ENCODE assay signal across 8 mouse cellular contexts in the genomic region with DNA sequence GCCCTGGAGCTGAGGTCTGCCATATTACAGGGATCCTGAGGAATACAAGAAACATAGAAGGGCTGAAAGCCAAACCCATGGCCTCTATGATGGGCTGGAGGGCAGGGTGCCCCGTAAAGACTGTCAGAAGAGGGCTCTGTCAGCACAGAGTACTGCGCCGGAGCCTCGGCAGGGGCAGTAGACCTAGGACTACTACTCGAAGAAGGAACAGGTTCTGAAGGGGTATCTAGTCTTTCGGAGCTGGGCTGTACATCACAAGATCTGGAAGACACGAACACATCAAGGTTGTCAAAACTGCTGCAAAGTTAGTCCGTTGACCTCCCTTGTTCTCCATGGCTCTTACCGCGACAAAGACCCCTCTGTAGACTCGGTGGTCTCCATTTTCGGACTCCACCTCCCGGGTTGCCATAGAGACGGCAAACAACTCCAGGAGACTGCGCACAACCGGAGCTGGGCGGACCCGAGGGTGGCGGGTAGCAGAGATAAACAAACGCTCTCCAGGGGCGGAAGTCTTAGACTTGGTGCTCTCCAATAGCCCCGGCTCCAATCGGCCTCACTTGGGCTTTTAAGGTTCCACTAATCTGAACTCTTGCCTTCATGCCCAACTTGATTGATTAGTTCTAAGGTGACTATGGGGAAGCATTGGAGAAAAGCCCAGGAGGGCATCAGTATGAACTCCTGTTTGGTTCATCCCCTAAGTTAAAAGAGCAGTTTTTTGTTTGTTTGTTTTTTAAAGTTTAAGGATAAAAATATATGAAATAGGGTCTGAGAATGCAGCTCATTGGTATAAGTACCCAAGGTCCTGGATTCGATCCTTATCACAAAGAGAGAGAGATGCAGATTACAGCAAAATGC. TPM values are rescaled to one million over a fixed set of nuclear protein-coding genes. Genes with fewer than 3 reads are reported as not detected.
A peak's percentile ranks its signal among the peaks of the same experiment; 100 is the strongest.
DNase-seq lines count a peak whose midpoint lies in the region; ATAC-seq and TF ChIP-seq lines count a peak whose summit lies in the region.

A gene (minus strand): TSS at position 434 of the 855 bp plus-strand sequence.

- peak within 1 kb of the TSS; percentile 34; the same call in 1 of the 2 replicates for H3K4me2 ChIP-seq in stomach, postnatal 0 days (replicated peaks; ENCODE audit: low read depth)

- WGBS in heart, adult 2 months = 24% methylated on average over 24 of the region's 24 CpGs
- 14% methylated on average over 24 of the region's 24 CpGs for WGBS in stomach, postnatal 0 days

- no peak for TF ChIP-seq EP300 in heart, adult 2 months (IDR thresholded peaks at IDR 0.05; ENCODE audit: insufficient read depth, low read depth, low read length)
- TF ChIP-seq EP300 in stomach, postnatal 0 days (optimal IDR thresholded peaks at IDR 0.05) = no peak

- ATAC-seq in stomach, postnatal 0 days (ENCODE audit: low FRiP score, low TSS enrichment) = no peak

- no peak for TF ChIP-seq POLR2A in heart, adult 2 months (IDR thresholded peaks at IDR 0.05; ENCODE audit: insufficient read depth, low read depth, low read length)

- no peaks in the 10 kb centered on the region for H3K27me3 ChIP-seq in heart, adult 2 months (ENCODE audit: control insufficient read depth, insufficient read depth, low read length)
- no peaks in the 10 kb centered on the region for H3K27me3 ChIP-seq in stomach, postnatal 0 days (ENCODE audit: control insufficient read depth, insufficient read depth, low read length)

- no peaks in the 10 kb centered on the region for H3K36me3 ChIP-seq in heart, adult 2 months (ENCODE audit: control insufficient read depth, insufficient read depth, low read length)
- H3K36me3 ChIP-seq in stomach, postnatal 0 days (ENCODE audit: control insufficient read depth, insufficient read depth, low read length) = no peaks in the 10 kb centered on the region; the same call in 1 of the 2 replicates

- peak; percentile 22 for DNase-seq in cerebellum, adult 9-10 months
- no peak for DNase-seq in cerebellum, adult 9-11 months
- DNase-seq in adrenal gland, postnatal 36 days = peak; percentile 35 to 61
- DNase-seq in heart, adult 2 months = peak; percentile 42 to 43
- peak; percentile 53 for DNase-seq in kidney, postnatal 14 days
- DNase-seq in lung, postnatal 4 days = peak; percentile 66 to 79
- peak; percentile 60 for DNase-seq in stomach, postnatal 0 days (ENCODE audit: low spot score)
- DNase-seq in gastrocnemius, postnatal 25 days = no peak

- no peak within 1 kb of the TSS for H3K9ac ChIP-seq in heart, adult 2 months (ENCODE audit: low read depth, low read length)
- H3K9ac ChIP-seq in stomach, postnatal 0 days (ENCODE audit: low read length) = no peak within 1 kb of the TSS

- H3K4me1 ChIP-seq in heart, adult 2 months (ENCODE audit: control insufficient read depth, insufficient read depth, low read length) = no peaks in the 10 kb centered on the region
- H3K4me1 ChIP-seq in stomach, postnatal 0 days (replicated peaks; ENCODE audit: control insufficient read depth, insufficient read depth) = no peaks in the 10 kb centered on the region

- no peak within 1 kb of the TSS for H3K4me3 ChIP-seq in heart, adult 2 months
- peak within 1 kb of the TSS; percentile 8; the same call in 1 of the 2 replicates for H3K4me3 ChIP-seq in stomach, postnatal 0 days (ENCODE audit: low read depth, low read length)

- no peaks in the 10 kb centered on the region for H3K9me3 ChIP-seq in stomach, postnatal 0 days (ENCODE audit: control insufficient read depth, low read length)

- intact Hi-C loops in heart, adult 2 months (cut with DNase I) = no loop called here

- H3K79me2 ChIP-seq in heart, adult 2 months (replicated peaks; ENCODE audit: control insufficient read depth, insufficient read depth, low read length) = no peaks in the 10 kb centered on the region

- no peak for TF ChIP-seq CTCF in heart, adult 2 months (IDR thresholded peaks at IDR 0.05)
- no peak for TF ChIP-seq CTCF in stomach, postnatal 0 days (IDR thresholded peaks at IDR 0.05; ENCODE audit: low read depth)

- H3K27ac ChIP-seq in heart, adult 2 months = no peak within 1 kb of the TSS
- no peak within 1 kb of the TSS for H3K27ac ChIP-seq in stomach, postnatal 0 days (replicated peaks)

RNA-seq across cellular contexts. Expression of the gene that starts here (rescaled TPM):
- under 1 TPM; 0.30 to 0.40 TPM for total RNA-seq in adrenal gland, postnatal 36 days (2021)
- total RNA-seq in heart, adult 2 months (2021) = under 1 TPM in 1 of 2 experiments, not detected in 1; 0.29 TPM
- polyA plus RNA-seq in heart, adult 2 months (2012; rRNA removed) = 0.44 and 2.0 TPM in 2 replicates
- polyA plus RNA-seq in stomach, postnatal 0 days (2015; fragmentation: Nextera tagmentation; extraction: Ambion mirVana) = 0.23 and 0.38 TPM in 2 replicates
- under 1 TPM in 1 of 2 experiments, not detected in 1; 0.33 TPM for total RNA-seq in gastrocnemius, postnatal 25 days (2021)

Comparison
In these comparisons a context has a peak if more than half of its experiments do, and no peak if none do; other contexts are left out.
1. DNase-seq: peak in cerebellum, adult 9-10 months (single experiment), heart, adult 2 months (2 of 2), kidney, postnatal 14 days (single experiment) and lung, postnatal 4 days (2 of 2); none in cerebellum, adult 9-11 months (single experiment) and gastrocnemius, postnatal 25 days (single experiment).
2. Peak in DNase-seq in adrenal gland, postnatal 36 days; RNA of the gene not detected or under 1 TPM.
3. Peak in DNase-seq, H3K4me3 ChIP-seq and H3K4me2 ChIP-seq in stomach, postnatal 0 days; RNA of the gene not detected or under 1 TPM.